Mouse (Mus musculus) G1E (cell line): ENCODE measurements around the gene Trim2. TPM values are rescaled to one million over a fixed set of nuclear protein-coding genes. Genes with fewer than 3 reads are reported as not detected.

Experiments
- ATAC-seq: 2 replicates; pipeline ENCODE4 v1.8.0; 2016; ENCODE audit warnings: mild to moderate bottlenecking; ENCODE audit not compliant: insufficient number of reproducible peaks, poor library complexity, low FRiP score, severe bottlenecking; ENCODE audit errors: extremely low read depth
- DNase-seq: peaks from one replicate; pipeline ENCODE4 v3.0.0; 2012; ENCODE audit warnings: low spot score
- H3K27me3 ChIP-seq: 2 replicates; pipeline ENCODE4 v1.6.1; 2012; ENCODE audit warnings: mild to moderate bottlenecking, low read length, inconsistent platforms; ENCODE audit not compliant: insufficient read depth
- H3K36me3 ChIP-seq: replicated peaks from 2 replicates; pipeline ENCODE3; 2012; ENCODE audit warnings: mild to moderate bottlenecking, inconsistent platforms
- H3K4me1 ChIP-seq: 2 replicates; pipeline ENCODE4 v1.6.1; 2012; ENCODE audit warnings: low read depth, low read length, inconsistent platforms, mixed read lengths; ENCODE audit not compliant: insufficient read depth
- H3K4me3 ChIP-seq: 2 replicates; pipeline ENCODE4 v1.5.1; 2012; ENCODE audit warnings: low read depth, mild to moderate bottlenecking, inconsistent platforms, low read length, moderate library complexity, mixed read lengths
- H3K9me3 ChIP-seq: replicated peaks from 2 replicates; pipeline ENCODE4 v1.6.1; 2012; ENCODE audit warnings: inconsistent platforms
- CTCF ChIP-seq: IDR thresholded peaks from 2 replicates; pipeline ENCODE4 v1.5.1; 2012; ENCODE audit warnings: low read depth, low read length, inconsistent platforms, mixed read lengths
- GATA1 ChIP-seq: IDR thresholded peaks from 2 replicates; pipeline ENCODE4 v1.6.1; 2012; ENCODE audit warnings: borderline replicate concordance, low read length, inconsistent platforms, mixed read lengths
- GATA2 ChIP-seq: IDR thresholded peaks from 2 replicates; pipeline ENCODE4 v1.6.1; 2012; ENCODE audit warnings: low read depth, low read length, inconsistent platforms, borderline replicate concordance
- POLR2AphosphoS5 ChIP-seq: IDR thresholded peaks from 2 replicates; pipeline ENCODE4 v1.6.1; 2012; ENCODE audit warnings: low read depth, low read length, inconsistent platforms; ENCODE audit not compliant: insufficient replicate concordance
- TAL1 ChIP-seq: conservative IDR thresholded peaks from 2 replicates; pipeline ENCODE4 v1.6.1; 2012; ENCODE audit warnings: low read depth, low read length, inconsistent platforms, mixed read lengths
- polyA plus RNA-seq: library from polyadenylated mRNA; stranded (reverse); fragments of >175 nt; gene quantifications from 2 replicates; pipeline ENCODE4 v1.2.3, GENCODE M21; 2012
- total RNA-seq, 2 experiments: library from RNA; stranded (forward) in 1 of 2; stranded (reverse) in 1 of 2; fragments of 200-1000 nt in 1 of 2; fragments of >200 nt in 1 of 2; fragmentation: Nextera tagmentation in 1 of 2; gene quantifications; 2 replicates each; pipeline ENCODE4 v1.2.3; 2014 to 2017

Trim2 gene
- not detected in 2 replicates for total RNA-seq (2014; fragmentation: Nextera tagmentation)
- total RNA-seq (2017), result 0.81 and 0.98 TPM in 2 replicates
- not detected in 2 replicates for polyA plus RNA-seq

- Histone ChIP-seq H3K9me3 (no peaks in the 10 kb centered on the region), H3K4me1 (peaks cover 5% of the 10 kb centered on the region; the same call in 1 of the 2 replicates), H3K27me3 (peaks cover 30% of the 10 kb centered on the region), H3K36me3 (no peaks in the 10 kb centered on the region), H3K4me3 (no peak within 1 kb of the TSS)
- TF ChIP-seq POLR2AphosphoS5, result no peak
- TF ChIP-seq GATA1, result no peak
- no peak for TF ChIP-seq GATA2
- TF ChIP-seq CTCF, result no peak
- TF ChIP-seq TAL1, result no peak
- DNase-seq (no peak), ATAC-seq (no peak)
Measured at GRCm38 (mm10) chr3:84306777-84307176, at the start of gene Trim2. TSS of gene Trim2 (minus strand) at chr3:84306877.

- H3K27me3 ChIP-seq, result peaks cover 12% of the 10 kb centered on the region
- no peaks in the 10 kb centered on the region for H3K9me3 ChIP-seq
- H3K36me3 ChIP-seq, result no peaks in the 10 kb centered on the region
- TF ChIP-seq GATA1, result no peak
- TF ChIP-seq TAL1, result no peak
- TF ChIP-seq GATA2, result no peak
- TF ChIP-seq POLR2AphosphoS5, result no peak
- TF ChIP-seq CTCF, result no peak
- DNase-seq (no peak), ATAC-seq (no peak)
- H3K4me1 ChIP-seq, result peaks cover 51% of the 10 kb centered on the region
- H3K4me3 ChIP-seq, result no peak overlapping the region
Measured at GRCm38 (mm10) chr3:84355930-84356689, 49.4 kb upstream of the Trim2 start.

DNA sequence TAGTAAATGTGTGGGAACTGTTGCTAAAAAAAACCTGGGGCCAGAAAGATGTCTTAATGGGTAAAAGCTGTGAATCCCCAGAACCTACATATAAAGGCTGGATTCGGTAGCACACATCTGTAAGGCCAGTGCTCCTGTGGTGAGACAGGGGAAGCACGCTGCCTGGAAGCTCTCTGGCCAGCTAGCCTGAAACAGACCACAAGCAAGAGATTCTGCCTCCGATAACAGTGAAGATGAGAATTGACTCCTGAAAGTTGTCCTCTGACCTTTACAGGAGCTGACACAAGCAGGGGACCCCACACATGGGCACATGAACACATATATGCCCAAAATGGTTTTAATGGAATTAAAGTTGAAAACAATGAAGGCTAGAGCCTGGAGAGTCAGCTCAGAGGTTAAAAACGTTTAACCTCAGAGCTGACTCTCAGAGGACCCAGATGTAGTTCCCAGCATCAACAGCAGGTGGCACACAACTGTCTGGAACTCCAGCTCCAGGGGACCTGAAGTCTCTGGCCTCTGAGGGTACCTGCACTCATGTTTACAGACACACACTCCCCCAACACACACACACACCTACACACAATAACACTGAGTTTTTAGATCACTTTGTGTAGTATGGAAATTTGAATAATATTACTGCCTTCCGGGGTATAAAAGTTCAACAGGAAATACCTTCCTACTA lies 45.8 kb upstream of the Trim2 start:
- peaks cover 80% of the 10 kb centered on the region for H3K4me1 ChIP-seq
- H3K27me3 ChIP-seq, result peaks cover 20% of the 10 kb centered on the region

GRCm38 (mm10) chr3:84350311-84350710 lies 43.6 kb upstream of the Trim2 start:
- TF ChIP-seq POLR2AphosphoS5 (no peak), GATA2 (peak; percentile 93), TAL1 (peak; percentile 100)
- no peaks in the 10 kb centered on the region for H3K9me3 ChIP-seq
- H3K4me1 ChIP-seq, result peaks cover 77% of the 10 kb centered on the region
- peak; percentile 88 for ATAC-seq
- peaks cover 29% of the 10 kb centered on the region for H3K27me3 ChIP-seq
- H3K4me3 ChIP-seq, result peak overlapping the region; percentile 52; the same call in 1 of the 2 replicates
- DNase-seq, result peak; percentile 81
- H3K36me3 ChIP-seq, result no peaks in the 10 kb centered on the region

More for the DNA sequence above, 45.8 kb upstream of the Trim2 start:
- no peak for ATAC-seq
- Histone ChIP-seq H3K4me3 (no peak overlapping the region), H3K36me3 (no peaks in the 10 kb centered on the region), H3K9me3 (no peaks in the 10 kb centered on the region)
- no peak for DNase-seq
- TF ChIP-seq TAL1 (no peak), GATA2 (peak; percentile 38; the same call in 1 of the 2 replicates), GATA1 (no peak), CTCF (peak; percentile 83), POLR2AphosphoS5 (no peak)

DNA sequence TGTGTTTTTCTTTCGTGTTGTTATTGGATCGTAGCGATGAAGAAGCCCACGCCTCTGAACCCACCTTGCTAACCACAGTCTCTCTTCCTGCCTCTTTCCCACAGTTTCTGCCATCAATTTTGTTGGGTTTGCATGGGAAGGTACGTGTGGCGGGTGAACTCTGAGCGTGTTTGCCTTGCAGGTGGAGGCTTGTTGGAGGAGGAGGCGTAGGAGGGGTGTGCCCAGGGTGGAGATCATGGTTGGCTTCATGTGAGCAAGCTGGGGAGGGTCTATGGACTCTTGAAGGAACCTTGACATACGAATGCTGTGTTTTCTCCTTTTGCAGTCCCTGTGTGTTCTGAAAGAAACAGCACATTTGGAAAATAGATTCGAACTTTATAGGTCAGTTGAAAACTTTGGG lies 43.1 kb upstream of the Trim2 start:
- H3K4me1 ChIP-seq, result peaks cover 81% of the 10 kb centered on the region
- H3K9me3 ChIP-seq, result no peaks in the 10 kb centered on the region
- no peaks in the 10 kb centered on the region for H3K36me3 ChIP-seq
- TF ChIP-seq TAL1 (no peak), POLR2AphosphoS5 (no peak), CTCF (no peak), GATA2 (no peak), GATA1 (no peak)
- DNase-seq (no peak), ATAC-seq (no peak)
- peak overlapping the region; percentile 52; the same call in 1 of the 2 replicates for H3K4me3 ChIP-seq
- H3K27me3 ChIP-seq, result peaks cover 28% of the 10 kb centered on the region

GRCm38 (mm10) chr3:84347426-84347825 lies 40.7 kb upstream of the Trim2 start:
- Histone ChIP-seq H3K27me3 (peaks cover 48% of the 10 kb centered on the region), H3K9me3 (no peaks in the 10 kb centered on the region), H3K36me3 (no peaks in the 10 kb centered on the region), H3K4me3 (no peak overlapping the region), H3K4me1 (peaks cover 71% of the 10 kb centered on the region)
- no peak for TF ChIP-seq GATA2
- TF ChIP-seq TAL1, result no peak
- no peak for TF ChIP-seq POLR2AphosphoS5
- no peak for TF ChIP-seq GATA1
- no peak for TF ChIP-seq CTCF
- DNase-seq (no peak), ATAC-seq (no peak)
